Mouse (Mus musculus) thymus, adult 18-20 months (tissue): Measurements from ENCODE around the gene Sptbn4.

Experiments
- DNase-seq, 2 experiments: peaks; one replicate each; pipeline ENCODE4 v3.0.0; 2022; ENCODE audit warnings: mixed read lengths in 2 of 2

Gene Sptbn4

GRCm38 (mm10) chr7:27428002-27428401 lies 19.5 kb downstream of the Sptbn4 start:
- DNase-seq: no peak

- no peak for DNase-seq
Observed at GRCm38 (mm10) chr7:27427387-27427786, 20.1 kb downstream of the Sptbn4 start.

GRCm38 (mm10) chr7:27423556-27424326 lies 23.7 kb downstream of the Sptbn4 start:
- no peak for DNase-seq

GRCm38 (mm10) chr7:27419101-27419500 lies 28.4 kb downstream of the Sptbn4 start:
- no peak for DNase-seq

- DNase-seq: no peak
Observed at GRCm38 (mm10) chr7:27417151-27417550, 30.3 kb downstream of the Sptbn4 start.

- peak; percentile 14 to 23 for DNase-seq
Observed at GRCm38 (mm10) chr7:27408379-27409176, 38.9 kb downstream of the Sptbn4 start.

- DNase-seq: no peak
Observed at GRCm38 (mm10) chr7:27407816-27408215, 39.7 kb downstream of the Sptbn4 start.

GRCm38 (mm10) chr7:27406481-27406880 lies 41.0 kb downstream of the Sptbn4 start:
- no peak for DNase-seq

GRCm38 (mm10) chr7:27404203-27404942 lies 43.1 kb downstream of the Sptbn4 start:
- DNase-seq: no peak

GRCm38 (mm10) chr7:27402675-27403074 lies 44.8 kb downstream of the Sptbn4 start:
- DNase-seq: peak in 1 of 2 experiments; percentile 23

GRCm38 (mm10) chr7:27400545-27400944 lies 46.9 kb downstream of the Sptbn4 start:
- no peak for DNase-seq

- DNase-seq: no peak
Observed at GRCm38 (mm10) chr7:27397048-27397949, 50.2 kb downstream of the Sptbn4 start.

- DNase-seq: no peak
Observed at GRCm38 (mm10) chr7:27396184-27397047, 51.1 kb downstream of the Sptbn4 start.

GRCm38 (mm10) chr7:27395521-27396183 lies 51.8 kb downstream of the Sptbn4 start:
- no peak for DNase-seq

- DNase-seq: no peak
Observed at GRCm38 (mm10) chr7:27391416-27391815, 56.1 kb downstream of the Sptbn4 start.

GRCm38 (mm10) chr7:27389213-27389612 lies 58.3 kb downstream of the Sptbn4 start:
- no peak for DNase-seq

GRCm38 (mm10) chr7:27384731-27385130 lies 62.8 kb downstream of the Sptbn4 start:
- DNase-seq: no peak

- no peak for DNase-seq
Observed at GRCm38 (mm10) chr7:27384134-27384533, 63.4 kb downstream of the Sptbn4 start.

- no peak for DNase-seq
Observed at GRCm38 (mm10) chr7:27383233-27383632, 64.3 kb downstream of the Sptbn4 start.

GRCm38 (mm10) chr7:27381560-27381959 lies 65.9 kb downstream of the Sptbn4 start:
- no peak for DNase-seq

- DNase-seq: no peak
Observed at GRCm38 (mm10) chr7:27381009-27381408, 66.5 kb downstream of the Sptbn4 start.
